Mouse (Mus musculus) heart, postnatal 0 days (tissue): ENCODE results near the gene Slc25a53.
A peak's percentile ranks its signal among the peaks of the same experiment; 100 is the strongest.

Experiments
- CTCF ChIP-seq: IDR thresholded peaks from 2 replicates; pipeline ENCODE4 v1.5.1; 2016; ENCODE audit warnings: antibody characterized with exemption, control low read depth, low read depth
- EP300 ChIP-seq: IDR thresholded peaks from 2 replicates; pipeline ENCODE4 v1.6.1; 2016; ENCODE audit warnings: antibody characterized with exemption, low read depth

GRCm38 (mm10) chrX:136959688-136960087, 78.4 kb downstream of the Slc25a53 start:
- TF ChIP-seq CTCF (peak; percentile 31; the same call in 1 of the 2 replicates), EP300 (no peak)
